Mouse (Mus musculus): ENCODE measurements at regions not wholly inside any gene's neighbourhood (a gene's known extent, or its start where the extent isn't known, plus 50 kb on each side); places are given as distances from the start of the nearest gene placed in this dataset.

DNA sequence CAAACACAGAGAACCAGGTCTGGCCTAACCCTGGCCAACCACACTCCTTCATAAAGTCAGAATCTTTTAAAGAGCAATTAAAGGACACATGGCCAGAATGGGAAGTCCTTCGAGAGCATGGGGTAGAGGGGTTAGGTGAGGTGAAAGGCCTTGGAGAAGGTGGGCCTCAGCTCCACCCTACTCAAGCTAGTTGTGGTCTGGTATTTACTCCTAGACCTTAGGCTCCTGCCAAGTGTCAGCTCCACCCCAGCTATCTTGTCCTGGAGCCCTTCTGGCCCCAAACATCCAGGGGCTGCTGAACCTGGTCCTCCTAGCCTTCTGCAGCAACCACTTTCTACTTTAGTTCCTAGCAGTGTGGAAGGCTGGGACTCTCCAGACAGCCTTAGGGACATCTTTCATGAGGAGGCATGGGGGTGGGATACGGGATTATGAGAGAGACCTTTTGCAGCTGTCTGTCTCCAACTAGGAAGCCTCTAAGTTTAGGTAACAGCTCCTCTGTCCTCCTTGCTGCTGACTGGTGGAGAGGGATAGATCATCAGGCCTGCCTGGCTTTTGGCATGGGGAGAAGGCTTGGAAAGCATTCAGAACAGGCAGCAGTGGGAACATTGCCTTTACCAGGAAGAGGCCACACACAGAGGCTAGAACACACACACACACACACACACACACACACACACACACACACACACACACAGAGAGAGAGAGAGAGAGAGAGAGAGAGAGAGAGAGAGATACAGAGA is 90.0 kb upstream of the Ercc6l2 start:
- H3K4me3 ChIP-seq: no peak overlapping the region
- H3K79me2 ChIP-seq (ENCODE audit: control insufficient read depth, insufficient read depth): no peaks in the 10 kb centered on the region
- H3K27me3 ChIP-seq (ENCODE audit: control insufficient read depth, insufficient read depth, insufficient read length): no peaks in the 10 kb centered on the region
- no peaks in the 10 kb centered on the region for H3K36me3 ChIP-seq (ENCODE audit: control insufficient read depth, insufficient read depth)
- TF ChIP-seq POLR2A (IDR thresholded peaks at IDR 0.05; ENCODE audit: insufficient read length, low read depth): no peak
- TF ChIP-seq REST (IDR thresholded peaks at IDR 0.05; ENCODE audit: insufficient read depth, insufficient read length): no peak
- no peak for TF ChIP-seq USF1 (IDR thresholded peaks at IDR 0.05; ENCODE audit: low read depth)
- TF ChIP-seq POLR2AphosphoS2 (IDR thresholded peaks at IDR 0.05; ENCODE audit: insufficient read length, low read depth): no peak
- no peak for TF ChIP-seq SRF (IDR thresholded peaks at IDR 0.05; ENCODE audit: control insufficient read depth, insufficient read length, low read depth)
- no peak for TF ChIP-seq TCF12 (IDR thresholded peaks at IDR 0.05; ENCODE audit: insufficient read depth, poor library complexity, severe bottlenecking)
- TF ChIP-seq MAX (IDR thresholded peaks at IDR 0.05; ENCODE audit: low read depth): no peak
- no peak for TF ChIP-seq CEBPB (IDR thresholded peaks at IDR 0.05; ENCODE audit: insufficient read depth, poor library complexity, severe bottlenecking)
- TF ChIP-seq E2F4 (IDR thresholded peaks at IDR 0.05; ENCODE audit: insufficient read depth): no peak
- no peak for TF ChIP-seq MYOD1 (IDR thresholded peaks at IDR 0.05; ENCODE audit: control insufficient read depth in 1 of 3, insufficient read length in 2 of 3, low read depth in 2 of 3)
- TF ChIP-seq TCF3 (IDR thresholded peaks at IDR 0.05; ENCODE audit: insufficient read length, low read depth): no peak
- no peak for TF ChIP-seq MYOG (IDR thresholded peaks at IDR 0.05; ENCODE audit: control insufficient read depth in 1 of 3, insufficient read depth in 1 of 3, insufficient read length in 2 of 3, low read depth in 2 of 3)
- no peak overlapping the region for H3K4me2 ChIP-seq (ENCODE audit: low read depth)
- no peak overlapping the region for H3ac ChIP-seq (ENCODE audit: control insufficient read depth, insufficient read length)

DNA sequence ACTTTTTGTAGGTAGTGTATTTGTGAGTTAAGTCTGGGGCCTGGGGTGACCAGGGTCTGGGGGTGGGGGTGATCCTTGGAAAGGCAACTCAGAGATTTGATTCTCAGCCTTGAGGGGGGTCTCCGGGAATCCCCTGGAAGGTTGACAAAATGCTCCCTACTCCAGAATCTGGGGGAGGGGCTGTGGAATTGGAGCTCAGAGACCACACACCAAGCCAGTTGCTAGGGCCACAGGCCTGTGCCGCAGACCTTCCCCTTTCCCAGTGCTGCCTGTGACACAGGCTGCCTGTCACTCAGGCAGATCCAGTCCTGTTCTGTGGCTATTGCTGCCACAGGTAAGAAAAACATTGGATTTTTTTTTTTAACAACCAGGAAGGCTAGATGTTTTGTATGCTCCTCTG is 89.0 kb upstream of the Ercc6l2 start:
- Histone ChIP-seq H3K4me3 (no peak overlapping the region), H3ac (ENCODE audit: control insufficient read depth, insufficient read length) (no peak overlapping the region), H3K79me2 (ENCODE audit: control insufficient read depth, insufficient read depth) (no peaks in the 10 kb centered on the region), H3K36me3 (ENCODE audit: control insufficient read depth, insufficient read depth) (no peaks in the 10 kb centered on the region), H3K4me2 (ENCODE audit: low read depth) (no peak overlapping the region), H3K27me3 (ENCODE audit: control insufficient read depth, insufficient read depth, insufficient read length) (no peaks in the 10 kb centered on the region)
- TF ChIP-seq CEBPB (IDR thresholded peaks at IDR 0.05; ENCODE audit: insufficient read depth, poor library complexity, severe bottlenecking): no peak
- no peak for TF ChIP-seq MYOG (IDR thresholded peaks at IDR 0.05; ENCODE audit: control insufficient read depth in 1 of 3, insufficient read depth in 1 of 3, insufficient read length in 2 of 3, low read depth in 2 of 3)
- no peak for TF ChIP-seq SRF (IDR thresholded peaks at IDR 0.05; ENCODE audit: control insufficient read depth, insufficient read length, low read depth)
- no peak for TF ChIP-seq MYOD1 (IDR thresholded peaks at IDR 0.05; ENCODE audit: control insufficient read depth in 1 of 3, insufficient read length in 2 of 3, low read depth in 2 of 3)
- no peak for TF ChIP-seq USF1 (IDR thresholded peaks at IDR 0.05; ENCODE audit: low read depth)
- TF ChIP-seq POLR2AphosphoS2 (IDR thresholded peaks at IDR 0.05; ENCODE audit: insufficient read length, low read depth): no peak
- TF ChIP-seq REST (IDR thresholded peaks at IDR 0.05; ENCODE audit: insufficient read depth, insufficient read length): no peak
- TF ChIP-seq TCF12 (IDR thresholded peaks at IDR 0.05; ENCODE audit: insufficient read depth, poor library complexity, severe bottlenecking): no peak
- no peak for TF ChIP-seq TCF3 (IDR thresholded peaks at IDR 0.05; ENCODE audit: insufficient read length, low read depth)
- TF ChIP-seq E2F4 (IDR thresholded peaks at IDR 0.05; ENCODE audit: insufficient read depth): no peak
- no peak for TF ChIP-seq MAX (IDR thresholded peaks at IDR 0.05; ENCODE audit: low read depth)
- no peak for TF ChIP-seq POLR2A (IDR thresholded peaks at IDR 0.05; ENCODE audit: insufficient read length, low read depth)

DNA sequence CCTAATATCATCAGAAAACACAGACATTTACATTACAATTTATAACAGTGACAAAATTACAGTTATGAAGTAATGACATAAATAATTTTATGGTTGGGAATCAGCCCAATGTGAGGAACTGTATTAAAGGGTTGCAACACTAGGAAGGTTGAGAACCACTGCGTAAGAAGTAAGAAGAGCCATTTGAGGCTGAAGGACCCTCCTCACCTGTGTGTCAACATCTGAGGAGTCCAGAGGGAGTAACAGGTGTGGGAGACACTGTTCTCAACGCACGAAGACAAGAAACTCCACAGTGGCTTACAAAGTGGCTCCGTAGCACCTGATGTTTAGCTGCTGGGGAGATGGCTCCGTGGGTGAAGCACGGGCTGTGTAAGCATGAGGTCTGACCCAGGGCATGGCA is 88.5 kb upstream of the Ercc6l2 start:
- no peaks in the 10 kb centered on the region for H3K27me3 ChIP-seq (ENCODE audit: control insufficient read depth, insufficient read depth, insufficient read length)
- TF ChIP-seq SRF (IDR thresholded peaks at IDR 0.05; ENCODE audit: control insufficient read depth, insufficient read length, low read depth) (no peak), TCF12 (IDR thresholded peaks at IDR 0.05; ENCODE audit: insufficient read depth, poor library complexity, severe bottlenecking) (no peak), MYOD1 (IDR thresholded peaks at IDR 0.05; ENCODE audit: control insufficient read depth in 1 of 3, insufficient read length in 2 of 3, low read depth in 2 of 3) (no peak), POLR2A (IDR thresholded peaks at IDR 0.05; ENCODE audit: insufficient read length, low read depth) (no peak), MAX (IDR thresholded peaks at IDR 0.05; ENCODE audit: low read depth) (no peak), E2F4 (IDR thresholded peaks at IDR 0.05; ENCODE audit: insufficient read depth) (no peak), USF1 (IDR thresholded peaks at IDR 0.05; ENCODE audit: low read depth) (no peak), MYOG (IDR thresholded peaks at IDR 0.05; ENCODE audit: control insufficient read depth in 1 of 3, insufficient read depth in 1 of 3, insufficient read length in 2 of 3, low read depth in 2 of 3) (no peak)
- no peak overlapping the region for H3K4me3 ChIP-seq
- H3K36me3 ChIP-seq (ENCODE audit: control insufficient read depth, insufficient read depth): no peaks in the 10 kb centered on the region
- no peak overlapping the region for H3ac ChIP-seq (ENCODE audit: control insufficient read depth, insufficient read length)
- H3K79me2 ChIP-seq (ENCODE audit: control insufficient read depth, insufficient read depth): no peaks in the 10 kb centered on the region
- no peak overlapping the region for H3K4me2 ChIP-seq (ENCODE audit: low read depth)

DNA sequence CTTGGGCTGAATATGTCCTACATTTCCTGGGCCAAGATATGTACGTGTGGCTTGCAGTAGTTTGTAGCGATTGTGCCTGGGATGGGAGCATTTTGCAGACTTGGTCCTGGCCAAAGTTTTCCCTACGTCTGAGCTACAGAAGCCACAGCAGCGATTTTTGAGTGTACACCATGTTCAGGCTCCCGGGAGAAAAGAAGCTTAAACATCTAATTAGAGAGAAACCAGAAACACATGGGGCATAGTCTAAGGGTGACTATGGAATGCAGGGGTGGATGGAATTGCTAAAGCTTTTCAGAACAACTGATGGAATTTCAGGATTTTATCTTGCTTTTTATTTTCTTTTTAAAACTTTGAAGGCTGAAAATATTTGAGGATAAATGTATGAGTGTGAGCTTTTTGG is 79.3 kb upstream of the Ercc6l2 start:
- TF ChIP-seq USF1 (IDR thresholded peaks at IDR 0.05; ENCODE audit: low read depth): no peak
- TF ChIP-seq POLR2AphosphoS2 (IDR thresholded peaks at IDR 0.05; ENCODE audit: insufficient read length, low read depth): no peak
- no peak for TF ChIP-seq MYOG (IDR thresholded peaks at IDR 0.05; ENCODE audit: control insufficient read depth in 1 of 3, insufficient read depth in 1 of 3, insufficient read length in 2 of 3, low read depth in 2 of 3)
- no peak for TF ChIP-seq TCF12 (IDR thresholded peaks at IDR 0.05; ENCODE audit: insufficient read depth, poor library complexity, severe bottlenecking)
- no peak for TF ChIP-seq TCF3 (IDR thresholded peaks at IDR 0.05; ENCODE audit: insufficient read length, low read depth)
- TF ChIP-seq REST (IDR thresholded peaks at IDR 0.05; ENCODE audit: insufficient read depth, insufficient read length): no peak
- TF ChIP-seq MAX (IDR thresholded peaks at IDR 0.05; ENCODE audit: low read depth): no peak
- no peak for TF ChIP-seq MYOD1 (IDR thresholded peaks at IDR 0.05; ENCODE audit: control insufficient read depth in 1 of 3, insufficient read length in 2 of 3, low read depth in 2 of 3)
- no peak for TF ChIP-seq CEBPB (IDR thresholded peaks at IDR 0.05; ENCODE audit: insufficient read depth, poor library complexity, severe bottlenecking)
- no peak for TF ChIP-seq POLR2A (IDR thresholded peaks at IDR 0.05; ENCODE audit: insufficient read length, low read depth)
- H3K36me3 ChIP-seq (ENCODE audit: control insufficient read depth, insufficient read depth): no peaks in the 10 kb centered on the region
- H3K79me2 ChIP-seq (ENCODE audit: control insufficient read depth, insufficient read depth): no peaks in the 10 kb centered on the region
- no peak overlapping the region for H3K4me2 ChIP-seq (ENCODE audit: low read depth)
- H3K27me3 ChIP-seq (ENCODE audit: control insufficient read depth, insufficient read depth, insufficient read length): no peaks in the 10 kb centered on the region
- no peak overlapping the region for H3K4me3 ChIP-seq
- no peak overlapping the region for H3ac ChIP-seq (ENCODE audit: control insufficient read depth, insufficient read length)
